Mouse (Mus musculus) gastrocnemius, adult 2 months (tissue): ENCODE data around the gene Pde3b. TPM values are rescaled to one million over a fixed set of nuclear protein-coding genes. Genes with fewer than 3 reads are reported as not detected.

Experiments
- DNase-seq: peaks from one replicate; pipeline ENCODE4 v3.0.0; 2022
- H3K27ac ChIP-seq: fragments of 200-600 bp; 2 replicates; pipeline ENCODE4 v1.8.1; 2022; ENCODE audit warnings: mild to moderate bottlenecking
- H3K4me3 ChIP-seq: fragments of 200-600 bp; 2 replicates; pipeline ENCODE4 v1.8.1; 2022; ENCODE audit warnings: mild to moderate bottlenecking, moderate library complexity
- CTCF ChIP-seq: fragments of 200-600 bp; IDR thresholded peaks from 2 replicates; pipeline ENCODE4 v1.8.1; 2022; ENCODE audit warnings: antibody characterized with exemption, mild to moderate bottlenecking, moderate library complexity
- intact Hi-C: fragments of 180-260 bp; cut with DNase I; formaldehyde crosslinking; loops from one replicate; pipeline ENCODE4 v1.15.1; 2025
- total RNA-seq, 2 experiments: library from RNA; stranded (reverse); gene quantifications; 2 replicates each; pipeline ENCODE4 v1.2.3; 2021

The Pde3b gene
- total RNA-seq, 2 experiments from 2014 or later, result 3.2 to 4.7 TPM

DNA sequence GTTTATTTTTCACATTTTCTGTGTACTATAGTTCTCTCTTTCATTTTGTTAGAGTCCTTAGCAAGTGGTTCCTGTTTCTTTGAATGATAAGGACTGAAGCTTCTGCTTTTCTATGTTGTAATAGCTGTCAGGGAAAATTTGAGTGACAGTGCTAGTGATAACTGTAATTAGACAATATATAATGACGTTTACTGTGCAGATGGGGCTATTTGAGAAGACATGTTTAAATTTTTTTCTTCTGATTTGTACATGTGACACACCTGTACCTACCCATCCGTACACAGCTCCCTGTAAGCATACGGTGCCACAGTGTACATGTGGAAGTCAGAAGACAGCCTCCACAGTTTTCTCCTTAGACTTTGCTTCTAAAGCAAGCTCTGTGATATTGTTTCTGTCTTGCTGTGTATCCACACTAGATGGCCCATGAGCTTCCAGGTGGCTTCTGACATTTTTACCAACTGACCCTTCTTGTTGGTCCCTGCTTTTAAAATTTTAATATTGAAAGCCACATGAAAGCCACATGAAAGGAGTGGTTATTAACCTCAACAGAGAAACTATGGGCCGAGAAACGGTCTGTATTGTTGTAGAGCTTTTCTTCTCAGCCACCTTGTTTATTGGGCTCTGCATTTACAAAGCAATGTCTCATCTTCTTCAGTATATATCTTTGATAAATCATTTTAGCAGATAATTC, 38.4 kb downstream of the Pde3b start:
- Histone ChIP-seq H3K27ac (no peak overlapping the region), H3K4me3 (no peak overlapping the region)
- TF ChIP-seq CTCF, result no peak
- intact Hi-C loops, result no loop called here
- no peak for DNase-seq

DNA sequence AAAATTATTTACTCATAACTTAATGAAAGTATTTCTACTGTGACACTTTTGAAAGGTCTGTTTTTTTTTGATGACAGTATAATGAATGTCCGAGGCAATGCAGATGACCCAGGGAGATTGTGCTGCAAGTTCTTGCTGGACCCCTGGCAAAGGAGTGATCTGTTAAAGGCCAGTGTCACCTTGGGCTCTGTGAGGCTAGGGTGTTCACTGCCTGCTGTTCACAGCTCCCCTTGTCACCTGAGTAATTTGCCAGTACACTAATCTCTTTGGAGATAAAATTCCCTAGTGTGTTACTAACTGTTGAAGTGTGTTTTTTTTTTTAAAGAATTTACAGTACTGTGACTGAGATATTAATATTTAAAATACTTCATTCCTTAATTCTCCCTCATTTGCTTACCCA, 39.8 kb downstream of the Pde3b start:
- TF ChIP-seq CTCF, result no peak
- Histone ChIP-seq H3K4me3 (no peak overlapping the region), H3K27ac (no peak overlapping the region)
- DNase-seq, result no peak
- intact Hi-C loops, result no loop called here

DNA sequence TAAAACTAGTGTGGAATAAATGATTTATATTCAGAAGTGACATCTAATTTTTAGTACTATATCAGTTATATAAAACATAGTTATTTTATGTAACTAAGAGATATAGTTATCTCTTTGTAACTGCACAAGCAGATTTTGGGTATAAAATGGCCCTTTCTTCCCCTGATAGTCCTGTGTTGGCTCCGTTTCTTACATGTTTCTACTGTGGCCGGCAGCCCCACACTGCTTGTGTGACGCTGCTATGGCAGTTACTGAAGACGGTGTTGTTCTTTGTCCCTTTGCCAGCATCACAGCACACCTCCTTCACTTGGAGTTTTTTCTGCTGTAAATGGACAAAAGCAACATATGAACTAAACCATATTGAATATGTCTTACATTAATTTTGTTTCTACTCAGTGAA, 41.8 kb downstream of the Pde3b start:
- intact Hi-C loops, result no loop called here

DNA sequence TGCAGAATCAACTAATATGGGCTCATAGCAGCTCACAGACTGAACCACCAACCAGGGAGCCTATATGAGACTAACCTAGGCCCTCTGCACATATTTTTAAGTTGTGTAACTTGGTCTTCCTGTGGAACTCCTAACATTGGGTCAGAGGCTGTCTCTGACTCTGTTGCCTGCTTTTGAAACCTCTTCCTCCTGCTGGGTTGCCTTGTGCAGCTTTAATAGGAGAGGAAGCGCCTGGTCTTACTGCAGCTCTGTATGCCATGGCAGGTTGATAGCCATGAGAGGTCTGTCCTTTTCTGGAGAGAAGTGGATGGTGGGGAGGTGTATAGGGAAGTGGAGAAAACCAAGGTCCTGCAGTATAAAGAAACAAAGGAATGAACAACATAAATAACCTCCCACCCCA, 44.8 kb downstream of the Pde3b start:
- H3K4me3 ChIP-seq, result no peak overlapping the region
- TF ChIP-seq CTCF, result no peak
- intact Hi-C loops, result no loop called here
- H3K27ac ChIP-seq, result no peak overlapping the region
- DNase-seq, result no peak

More for the DNA sequence above, 41.8 kb downstream of the Pde3b start:
- H3K27ac ChIP-seq, result no peak overlapping the region
- H3K4me3 ChIP-seq, result no peak overlapping the region
- TF ChIP-seq CTCF, result no peak
- no peak for DNase-seq

DNA sequence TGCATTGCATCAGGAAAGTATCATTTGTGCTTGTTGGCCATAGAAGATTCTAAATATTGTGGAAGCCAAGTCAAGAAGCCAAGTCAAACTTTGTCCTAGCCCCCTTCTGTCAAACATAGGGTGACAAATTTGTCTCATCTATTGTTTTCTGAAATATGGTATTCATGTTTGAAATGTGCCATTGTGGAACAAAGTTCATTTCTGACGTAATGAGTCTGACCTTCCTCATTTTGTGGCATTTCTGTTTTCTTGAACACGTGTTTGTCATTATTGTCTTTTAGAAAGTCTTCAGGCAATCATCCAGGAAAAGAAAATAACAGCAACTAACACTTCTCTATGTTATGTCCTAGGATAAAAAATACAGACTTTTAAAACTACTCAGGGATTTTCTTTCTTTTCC, 46.6 kb downstream of the Pde3b start:
- no peak for TF ChIP-seq CTCF
- intact Hi-C loops, result no loop called here

DNA sequence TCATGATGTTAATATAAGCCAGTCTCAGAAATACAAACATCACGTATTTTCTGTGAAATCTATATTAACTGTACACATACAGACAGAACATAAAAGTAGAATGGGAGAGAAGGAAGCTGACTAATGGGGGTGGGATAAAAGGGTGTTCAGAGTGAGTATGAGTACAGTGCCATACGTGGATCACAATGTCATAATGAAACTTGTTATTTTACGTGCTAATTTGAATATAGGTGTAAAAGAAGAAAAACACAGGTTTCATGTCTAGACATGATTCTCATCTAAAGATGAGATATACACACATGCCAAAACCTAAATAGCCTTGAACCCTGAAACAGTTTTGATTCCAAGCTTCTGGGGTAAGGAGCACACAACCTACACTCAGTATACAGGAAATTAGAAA, 51.3 kb downstream of the Pde3b start:
- intact Hi-C loops, result no loop called here
- no peak overlapping the region for H3K27ac ChIP-seq

More for the DNA sequence above, 46.6 kb downstream of the Pde3b start:
- no peak overlapping the region for H3K27ac ChIP-seq
- DNase-seq, result no peak
- no peak overlapping the region for H3K4me3 ChIP-seq

DNA sequence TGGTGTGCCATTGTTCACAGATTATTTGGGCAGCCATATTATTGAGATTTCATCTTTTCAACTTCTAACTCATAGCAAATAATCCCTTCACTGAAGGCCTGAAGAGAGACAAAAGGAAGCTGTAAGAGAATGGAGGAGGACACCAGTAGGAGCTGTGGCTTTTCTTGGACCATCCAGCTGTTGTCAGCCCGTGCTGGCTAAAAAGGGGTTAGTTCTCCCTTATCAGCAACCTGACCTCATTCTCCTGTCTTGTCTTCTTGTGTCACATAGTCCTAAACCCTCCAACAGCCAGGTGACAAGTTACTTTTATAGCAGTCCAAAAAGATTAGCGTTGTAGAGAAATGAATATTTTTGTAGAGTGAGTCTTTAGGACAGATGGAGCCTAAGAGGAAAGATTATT, 57.4 kb downstream of the Pde3b start:
- H3K27ac ChIP-seq, result no peak overlapping the region
- DNase-seq, result no peak
- intact Hi-C loops, result no loop called here
- TF ChIP-seq CTCF, result no peak
- no peak overlapping the region for H3K4me3 ChIP-seq

More for the DNA sequence above, 51.3 kb downstream of the Pde3b start:
- no peak overlapping the region for H3K4me3 ChIP-seq
- DNase-seq, result no peak
- TF ChIP-seq CTCF, result no peak

DNA sequence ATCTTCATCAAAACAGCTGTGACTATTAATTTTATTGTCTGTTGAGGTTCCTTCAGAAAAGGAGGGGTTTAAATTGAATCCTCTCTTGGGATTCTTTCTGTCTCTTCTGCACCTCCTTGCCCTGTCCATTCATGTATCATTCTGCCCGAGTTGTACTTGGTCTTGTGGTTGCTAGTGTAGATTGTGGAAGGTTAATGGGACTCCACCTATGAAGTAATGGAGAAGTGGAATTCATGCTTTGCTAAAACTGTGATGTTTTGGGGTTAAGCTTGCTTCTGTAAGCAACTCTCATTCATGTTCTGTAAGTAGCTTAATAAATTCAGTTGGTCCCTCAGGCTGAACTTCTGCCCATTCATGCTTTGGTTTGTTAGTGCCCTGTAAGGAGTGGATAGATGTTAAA, 59.8 kb downstream of the Pde3b start:
- TF ChIP-seq CTCF, result no peak
- H3K27ac ChIP-seq, result no peak overlapping the region
- no peak for DNase-seq
- no peak overlapping the region for H3K4me3 ChIP-seq
- intact Hi-C loops, result no loop called here

DNA sequence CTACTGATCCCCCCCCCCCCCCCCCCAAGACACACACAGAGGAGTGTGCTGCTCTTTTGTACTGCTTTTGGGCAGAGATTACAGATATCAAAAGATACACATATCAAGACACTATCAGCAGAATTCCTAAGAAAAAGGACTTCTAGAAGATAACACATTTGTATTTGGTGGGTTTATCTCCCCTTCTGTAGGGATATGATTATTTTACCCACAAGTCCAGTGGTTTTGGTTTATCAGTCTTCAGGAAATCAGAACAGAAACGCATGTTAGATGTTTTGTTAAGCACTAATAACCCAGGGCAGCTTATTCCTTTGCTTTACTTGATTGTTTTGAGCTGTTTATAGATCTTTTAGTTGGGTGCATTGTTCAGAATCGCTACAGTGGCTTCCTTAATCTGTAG, 62.8 kb downstream of the Pde3b start:
- TF ChIP-seq CTCF, result no peak
- intact Hi-C loops, result no loop called here
- Histone ChIP-seq H3K4me3 (no peak overlapping the region), H3K27ac (no peak overlapping the region)
- no peak for DNase-seq

DNA sequence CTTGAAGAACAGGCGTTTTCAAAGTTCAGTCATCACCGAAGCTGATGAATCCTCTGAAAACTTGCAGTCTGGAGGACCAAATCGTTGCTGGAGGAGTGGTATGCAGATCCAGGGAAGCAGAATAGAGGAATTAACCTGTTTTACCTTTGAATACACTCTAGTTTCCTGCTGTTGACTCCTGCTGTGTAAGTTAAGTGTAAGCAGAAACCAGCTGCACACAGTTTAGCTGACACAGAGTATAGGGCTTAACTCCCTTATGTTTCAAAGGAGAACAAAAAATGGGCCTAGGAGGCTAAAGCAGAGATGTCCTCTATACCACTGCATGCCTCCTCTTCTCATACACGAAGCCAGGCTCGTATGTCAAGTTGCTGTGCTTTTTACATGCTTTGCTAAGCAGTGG, 63.8 kb downstream of the Pde3b start:
- TF ChIP-seq CTCF, result no peak
- no peak overlapping the region for H3K27ac ChIP-seq
- no peak overlapping the region for H3K4me3 ChIP-seq
- DNase-seq, result no peak
- intact Hi-C loops, result no loop called here

DNA sequence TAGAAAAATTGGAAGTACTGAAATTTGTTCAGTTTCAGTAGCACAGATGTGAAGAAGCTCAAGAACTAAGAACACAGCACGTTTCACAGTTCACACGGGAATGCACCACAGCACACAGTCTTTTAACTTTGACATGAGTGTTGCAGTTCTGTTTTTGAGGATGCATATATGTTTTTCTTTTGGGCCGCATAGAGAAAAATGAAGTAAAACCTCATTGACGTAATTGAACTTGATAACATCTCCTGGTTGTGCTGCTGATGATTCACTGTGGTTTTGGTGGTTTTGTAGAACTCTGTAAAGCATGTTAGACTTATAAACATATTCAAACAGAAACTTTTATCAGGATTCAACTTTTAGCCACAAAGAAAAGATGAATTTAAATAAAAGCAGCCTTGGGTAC, 64.7 kb downstream of the Pde3b start:
- Histone ChIP-seq H3K27ac (no peak overlapping the region), H3K4me3 (no peak overlapping the region)
- DNase-seq, result no peak
- TF ChIP-seq CTCF, result no peak
- intact Hi-C loops, result no loop called here

DNA sequence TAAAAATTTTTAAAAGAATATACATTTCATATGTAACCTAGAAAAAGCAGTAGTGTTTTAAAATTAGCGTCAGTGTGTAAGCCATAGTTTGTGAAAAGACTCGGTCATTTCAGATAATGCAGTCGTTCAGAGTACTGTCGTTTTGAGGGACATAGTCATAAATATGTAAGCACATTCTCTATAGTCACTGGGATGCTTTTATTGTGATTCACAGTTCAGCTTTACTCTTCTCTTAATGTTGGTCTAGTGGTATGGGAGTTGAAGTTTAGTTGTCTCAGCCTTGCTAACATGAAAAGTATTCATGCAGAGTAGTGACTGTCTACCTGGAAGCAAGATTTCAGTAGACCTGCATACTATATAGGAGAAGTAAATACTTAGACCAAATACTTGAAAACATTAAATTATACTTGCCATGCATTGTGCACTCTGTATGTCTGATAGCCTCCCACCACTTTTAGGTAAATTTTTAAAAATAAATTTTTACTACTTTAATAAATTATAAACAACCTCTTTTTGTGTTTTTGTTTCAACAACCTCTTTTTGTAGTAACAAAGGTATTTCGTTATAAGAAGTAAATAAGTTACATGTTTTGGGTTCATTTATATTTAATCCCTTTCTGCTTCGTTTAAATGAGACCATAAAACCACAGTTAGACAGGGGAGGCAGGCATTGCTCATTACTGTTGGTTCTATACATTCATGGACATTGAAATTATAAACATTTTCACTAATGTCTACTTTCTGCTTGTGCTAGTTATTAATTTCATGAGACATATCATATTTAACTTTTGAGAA, 65.3 kb downstream of the Pde3b start:
- no peak for TF ChIP-seq CTCF
- no peak overlapping the region for H3K27ac ChIP-seq

DNA sequence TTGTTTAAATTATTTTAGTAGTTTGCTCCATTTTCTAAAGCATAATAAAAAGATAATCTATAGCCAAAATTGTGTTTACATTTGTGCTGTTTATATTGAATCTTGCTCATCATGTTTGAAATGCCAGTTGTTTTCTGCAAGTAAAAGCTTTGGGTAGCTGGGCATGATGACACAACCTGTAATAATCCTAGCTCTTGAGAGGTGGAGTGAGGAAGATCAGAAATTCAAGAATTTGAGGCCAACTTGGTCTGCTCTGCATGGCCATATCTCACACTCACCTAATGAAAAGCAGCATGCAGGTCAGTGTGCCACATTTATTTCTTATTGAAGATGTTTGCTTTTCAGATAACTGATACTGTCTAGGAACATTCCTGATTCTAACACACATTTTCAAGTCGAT, 65.9 kb downstream of the Pde3b start:
- intact Hi-C loops, result no loop called here
- TF ChIP-seq CTCF, result no peak
- Histone ChIP-seq H3K4me3 (no peak overlapping the region), H3K27ac (no peak overlapping the region)
- DNase-seq, result no peak

More for the DNA sequence above, 65.3 kb downstream of the Pde3b start:
- no peak overlapping the region for H3K4me3 ChIP-seq
- DNase-seq, result no peak
- intact Hi-C loops, result no loop called here
